Mouse (Mus musculus) right cerebral cortex, postnatal 36 days (tissue): ENCODE results near the gene Arhgef10l.

Experiments used
- DNase-seq, 2 experiments: peaks; one replicate each; pipeline ENCODE4 v3.0.0; 2022; ENCODE audit warnings: low spot score in 2 of 2, mixed read lengths in 1 of 2

The Arhgef10l gene

GRCm38 (mm10) chr4:140665760-140666159 lies at the start of gene Arhgef10l:
Gene Arhgef10l (minus strand): TSS chr4:140666012.
- DNase-seq, result no peak

DNA sequence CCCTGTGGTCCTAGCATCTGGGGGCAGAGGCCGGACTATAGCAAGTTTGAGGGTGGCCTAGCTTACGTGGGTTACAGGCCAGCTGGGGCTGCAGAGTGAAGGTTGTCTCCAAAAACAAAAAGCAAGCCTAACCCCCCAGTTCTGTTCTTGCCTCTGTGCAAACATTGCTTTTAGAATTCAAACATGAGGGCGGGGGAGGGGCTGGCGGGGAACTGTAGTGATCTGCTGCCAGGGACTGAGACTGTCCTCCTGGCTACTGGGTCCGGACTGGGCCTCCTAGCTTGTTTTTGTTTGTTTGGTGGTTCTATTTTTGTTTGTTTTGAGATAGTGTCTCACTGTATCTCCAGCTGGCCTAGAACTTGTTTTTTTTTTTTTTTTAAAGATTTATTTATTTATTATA lies 48.8 kb upstream of the Arhgef10l start:
- DNase-seq, result no peak

DNA sequence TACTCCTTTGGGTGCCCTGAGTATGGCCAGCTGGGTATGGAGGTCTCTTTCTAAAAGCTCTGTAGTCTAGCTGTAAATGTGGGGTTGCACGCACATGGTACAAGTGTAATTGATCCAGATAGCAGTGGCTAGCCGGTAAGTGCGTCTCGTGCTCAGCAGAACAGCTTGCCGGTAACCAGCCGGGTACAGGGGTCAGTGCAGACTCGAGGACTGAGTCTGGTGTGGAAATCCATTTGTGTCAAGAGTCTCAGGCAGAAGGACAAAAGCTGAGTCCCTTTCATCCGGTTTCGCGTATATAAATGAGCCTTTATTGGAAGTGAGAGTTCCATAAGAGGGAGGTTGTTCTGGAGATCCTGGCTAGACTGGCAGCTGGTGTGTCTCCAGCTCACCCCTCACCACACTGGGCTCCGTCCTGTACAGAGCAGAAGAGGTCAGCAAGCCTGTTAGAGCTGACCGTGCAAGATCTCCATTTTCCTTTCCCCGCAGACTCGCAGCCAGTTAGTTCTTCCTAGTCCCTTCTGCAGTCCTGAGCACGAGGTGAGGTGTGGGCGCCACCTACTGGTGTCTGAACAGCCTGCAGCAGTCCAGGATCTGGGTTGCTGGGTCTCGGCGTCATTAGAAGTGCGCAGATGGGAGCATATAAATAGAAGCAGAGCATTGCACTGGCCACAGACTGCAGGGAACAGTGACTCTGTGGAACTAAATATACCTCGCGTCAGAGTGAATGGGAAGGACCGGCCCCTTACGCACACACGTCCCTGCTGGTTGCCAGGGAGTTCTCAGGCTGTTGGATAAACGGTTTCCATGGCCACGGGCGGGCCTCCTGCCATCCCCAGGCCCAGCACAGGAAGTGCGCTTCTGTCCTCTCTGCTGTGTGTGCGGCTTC lies 47.9 kb upstream of the Arhgef10l start:
- DNase-seq, result peak; percentile 97 to 98

DNA sequence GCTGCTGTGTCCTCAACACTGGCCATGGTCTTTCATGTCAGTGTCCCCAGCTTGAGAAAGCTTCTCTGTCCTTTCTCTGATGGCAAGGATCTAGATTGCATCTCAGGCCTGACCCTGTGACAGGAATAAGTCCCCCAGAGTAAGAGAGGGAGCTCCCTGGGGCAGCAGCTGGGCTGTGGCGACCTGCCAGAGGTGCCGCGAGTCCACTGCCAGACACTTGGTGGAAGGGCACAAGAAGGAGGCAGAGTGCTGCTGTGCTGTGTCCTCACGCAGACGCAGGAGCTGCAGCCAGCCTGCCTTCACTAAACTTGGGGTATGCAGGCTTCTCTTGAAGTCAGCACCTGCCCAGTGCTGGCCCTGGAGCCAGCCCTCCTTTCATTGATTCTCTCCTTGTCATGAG lies 45.5 kb upstream of the Arhgef10l start:
- DNase-seq, result no peak

DNA sequence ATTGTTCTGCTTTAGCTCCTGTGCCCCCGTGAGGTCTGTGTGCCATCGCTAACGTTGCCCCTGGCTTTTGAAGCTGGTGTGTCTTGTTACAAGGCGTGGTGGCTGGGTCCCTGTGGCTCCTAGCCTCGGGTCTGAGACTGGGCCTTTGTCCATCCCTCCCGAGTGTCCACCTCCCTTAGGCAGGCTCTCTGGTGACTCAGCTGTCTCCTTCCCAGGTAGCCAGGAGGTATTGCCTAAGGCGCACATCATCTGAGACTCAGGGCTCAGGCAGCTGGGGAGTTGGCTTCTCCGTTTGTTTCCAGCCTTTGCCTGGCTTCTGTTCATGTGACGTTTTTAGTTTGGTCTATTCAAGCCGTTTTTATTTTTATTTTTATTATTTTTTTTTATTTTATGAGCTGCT lies 45.0 kb upstream of the Arhgef10l start:
- DNase-seq, result no peak

DNA sequence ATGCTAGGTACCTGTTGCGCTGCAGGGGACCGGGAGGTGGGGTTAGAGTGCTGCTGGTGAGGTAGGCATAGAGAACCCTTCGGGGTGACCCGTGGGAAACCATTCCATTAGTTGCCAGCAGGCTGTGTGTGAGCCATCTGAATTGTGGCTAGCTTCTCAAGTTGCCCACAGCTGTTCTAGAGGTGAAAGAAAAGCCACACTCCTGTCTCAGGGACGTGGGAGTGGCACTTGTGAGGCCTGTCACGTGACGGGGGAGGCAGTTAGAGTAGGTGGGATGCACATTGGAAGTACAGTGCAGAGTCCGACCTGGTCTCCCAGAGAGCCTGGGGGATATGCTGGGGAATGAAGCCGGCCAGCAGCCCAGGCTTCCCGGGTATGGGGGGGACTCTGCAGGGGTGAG lies 43.8 kb upstream of the Arhgef10l start:
- DNase-seq, result no peak

- no peak for DNase-seq
Measured at GRCm38 (mm10) chr4:140709111-140709510, 43.3 kb upstream of the Arhgef10l start.

- DNase-seq, result no peak
Measured at GRCm38 (mm10) chr4:140708297-140708927, 42.6 kb upstream of the Arhgef10l start.

GRCm38 (mm10) chr4:140707615-140708014 lies 41.8 kb upstream of the Arhgef10l start:
- no peak for DNase-seq

DNA sequence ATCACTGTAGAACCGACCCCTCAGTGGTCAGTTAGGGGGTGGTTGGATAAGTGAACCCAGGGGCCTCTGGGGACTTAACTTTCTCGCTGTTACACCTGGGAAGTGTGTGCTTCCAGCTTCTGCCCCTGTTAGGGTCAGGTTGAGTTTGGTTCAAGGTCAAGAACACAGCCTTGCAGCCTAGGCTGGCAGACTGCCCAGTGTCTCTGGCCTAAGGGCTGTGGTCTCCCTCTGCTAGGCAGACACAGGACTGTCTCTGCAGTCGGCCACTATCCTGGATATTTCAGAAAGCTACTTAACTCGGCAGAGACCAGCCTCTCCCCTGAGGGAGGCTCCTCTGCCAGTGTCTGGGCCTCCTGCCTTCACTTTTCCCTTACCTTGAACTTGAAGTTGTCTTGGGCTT lies 38.4 kb upstream of the Arhgef10l start:
- no peak for DNase-seq

DNA sequence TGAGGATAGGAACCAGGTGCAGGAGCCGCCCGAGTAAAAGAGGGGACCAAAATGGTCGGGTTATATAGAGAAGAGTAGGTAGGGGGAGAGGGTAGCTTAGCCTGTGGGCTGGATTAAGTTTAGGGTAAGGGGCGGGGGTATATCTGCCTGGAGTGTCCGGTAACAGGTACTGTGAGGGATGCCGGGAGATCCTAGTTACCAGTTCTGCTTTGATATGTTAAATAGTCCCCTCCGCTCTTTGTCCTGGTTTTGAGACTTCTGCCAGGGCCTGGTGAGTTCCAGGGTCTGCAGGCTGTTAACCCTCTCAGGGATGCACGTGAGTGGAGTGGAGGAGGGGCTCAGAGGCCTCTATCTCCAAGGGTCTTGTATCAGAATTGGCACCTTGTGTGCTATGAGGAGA lies 37.8 kb upstream of the Arhgef10l start:
- DNase-seq, result no peak

GRCm38 (mm10) chr4:140702611-140703327 lies 37.0 kb upstream of the Arhgef10l start:
- DNase-seq, result peak in 1 of 2 experiments; percentile 50

DNA sequence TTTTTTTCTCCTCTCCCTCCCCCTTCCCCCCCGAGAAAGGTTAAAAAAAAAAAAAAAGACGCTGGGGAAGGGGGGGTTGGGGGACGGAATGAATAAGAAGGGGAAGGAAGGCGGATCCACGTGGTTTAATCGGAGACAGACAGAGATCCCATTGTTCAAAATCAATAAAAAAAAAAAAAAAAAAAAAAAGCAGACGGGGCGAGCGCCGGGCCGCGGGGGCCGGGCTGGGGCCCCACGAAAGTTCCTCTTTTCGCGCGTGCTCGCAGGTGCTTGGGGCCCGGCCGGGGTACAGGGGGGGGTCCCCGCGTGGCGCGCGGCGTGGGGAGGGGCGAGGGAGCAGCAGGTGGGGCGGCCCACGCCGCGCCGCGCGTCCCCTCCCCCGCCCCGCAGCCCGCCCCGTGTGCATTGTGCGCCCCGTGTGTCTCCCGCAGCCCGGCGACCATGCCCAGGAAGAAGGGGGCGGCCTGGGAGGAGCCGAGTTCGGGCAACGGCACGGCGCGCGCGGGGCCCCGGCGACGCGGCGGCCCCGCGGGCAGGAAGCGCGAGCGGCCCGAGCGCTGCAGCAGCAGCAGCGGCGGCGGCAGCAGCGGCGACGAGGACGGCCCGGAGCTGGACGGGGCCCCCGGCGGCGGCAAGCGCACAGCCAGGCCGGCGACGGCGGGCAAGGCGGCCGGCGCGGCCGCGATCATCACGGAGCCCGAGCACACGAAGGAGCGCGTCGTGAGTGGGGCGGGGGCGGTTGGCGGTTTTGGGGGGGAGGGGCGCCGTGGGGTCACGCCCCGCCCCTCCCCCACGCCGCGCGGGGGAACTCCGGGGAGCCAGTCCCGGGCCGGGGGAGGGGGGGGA lies 36.1 kb upstream of the Arhgef10l start:
- DNase-seq, result no peak

GRCm38 (mm10) chr4:140701049-140701715 lies 35.4 kb upstream of the Arhgef10l start:
- DNase-seq, result peak; percentile 67 to 71

DNA sequence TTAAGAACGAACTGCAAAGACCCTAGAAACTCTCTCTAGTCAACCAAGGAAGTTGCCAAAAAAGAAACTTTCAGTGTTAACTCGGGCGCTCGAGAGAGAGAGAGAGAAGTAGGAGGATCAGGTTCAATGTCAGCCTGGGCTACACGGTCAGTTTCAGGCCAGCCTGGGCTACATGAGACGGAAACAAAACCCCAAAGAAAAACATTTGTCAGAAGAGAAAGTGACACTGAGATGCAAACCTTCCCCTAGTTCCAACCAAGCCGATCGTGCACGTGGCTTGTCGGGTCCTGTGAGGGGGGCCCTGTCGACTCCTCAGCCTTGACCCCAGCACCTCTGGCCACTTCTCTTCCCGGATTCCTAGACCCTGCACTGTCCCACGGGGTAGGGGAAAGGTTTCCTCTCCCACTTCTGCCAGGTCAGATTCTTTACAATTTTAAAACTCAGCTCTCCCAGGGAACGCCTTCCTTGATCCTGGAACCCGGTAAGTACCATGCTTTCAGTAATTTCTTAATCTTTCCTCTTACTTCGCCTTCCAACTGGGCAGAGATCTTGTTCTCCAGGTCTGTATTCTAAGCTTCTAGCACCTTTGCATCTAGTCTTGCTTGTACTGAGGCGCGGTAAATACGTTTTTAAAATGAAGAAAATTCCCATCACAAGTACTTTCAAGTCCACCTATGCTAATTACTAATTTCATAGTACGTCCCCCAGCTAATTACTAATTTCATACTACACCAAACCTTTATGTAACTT lies 34.6 kb upstream of the Arhgef10l start, which contains the start of gene Rcc2:
Gene Rcc2 (plus strand): TSS at position 273 of the 750 bp plus-strand sequence.
- DNase-seq, result no peak

- peak; percentile 48 to 81 for DNase-seq
Measured at GRCm38 (mm10) chr4:140699441-140700127, 33.8 kb upstream of the Arhgef10l start.

GRCm38 (mm10) chr4:140695675-140696585 lies 30.1 kb upstream of the Arhgef10l start:
- DNase-seq, result no peak

DNA sequence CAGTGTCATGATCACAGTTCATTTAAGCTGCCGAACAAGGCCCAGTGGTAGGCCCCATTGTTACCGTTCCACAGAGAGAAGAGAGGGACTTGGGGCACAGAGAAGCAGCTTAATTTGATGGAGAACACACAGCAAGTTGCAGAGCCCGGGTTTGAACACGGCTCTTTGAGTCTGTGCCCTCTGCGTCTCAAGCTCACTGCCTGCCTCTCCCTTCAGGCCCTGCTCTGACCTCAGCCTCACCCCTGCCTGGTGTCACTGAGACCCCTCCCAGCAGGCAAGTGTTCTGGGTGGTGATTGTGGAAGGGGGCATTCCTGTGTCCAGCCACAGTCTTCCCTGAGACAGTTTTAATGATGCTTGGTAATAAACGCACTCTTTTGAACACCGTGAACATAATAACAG lies 29.3 kb upstream of the Arhgef10l start:
- no peak for DNase-seq
